Mouse (Mus musculus) forebrain, postnatal 0 days (tissue): Measurements from ENCODE around the gene Dirc2. TPM values are rescaled to one million over a fixed set of nuclear protein-coding genes. Genes with fewer than 3 reads are reported as not detected.

Experiments used
- ATAC-seq: fragments of 200-750 bp; cut with Nextera tagmentation; 2 replicates; pipeline ENCODE4 v1.8.0; 2017; ENCODE audit warnings: mild to moderate bottlenecking, moderate library complexity
- DNase-seq: peaks from one replicate; pipeline ENCODE4 v3.0.0-alpha.2; 2015
- H3K27ac ChIP-seq: fragments of 300-500 bp; sonication (generic); 2 replicates; pipeline ENCODE4 v1.5.1; 2014; ENCODE audit warnings: low read depth, mild to moderate bottlenecking, antibody characterized with exemption, low read length, moderate library complexity, mixed read lengths
- H3K27me3 ChIP-seq: fragments of 300-500 bp; sonication (generic); 2 replicates; pipeline ENCODE4 v1.6.1; 2014; ENCODE audit warnings: mild to moderate bottlenecking, low read length, mixed read lengths; ENCODE audit not compliant: insufficient read depth
- H3K36me3 ChIP-seq: fragments of 300-500 bp; sonication (generic); 2 replicates; pipeline ENCODE4 v1.6.1; 2014; ENCODE audit warnings: mild to moderate bottlenecking, moderate library complexity; ENCODE audit not compliant: insufficient read depth
- H3K4me1 ChIP-seq: fragments of 300-500 bp; sonication (generic); 2 replicates; pipeline ENCODE4 v1.6.1; 2014; ENCODE audit warnings: antibody characterized with exemption; ENCODE audit not compliant: insufficient read depth
- H3K4me2 ChIP-seq: fragments of 300-500 bp; sonication (generic); 2 replicates; pipeline ENCODE4 v1.6.1; 2014; ENCODE audit warnings: low read depth, mild to moderate bottlenecking, moderate library complexity
- H3K4me3 ChIP-seq: fragments of 300-500 bp; sonication (generic); 2 replicates; pipeline ENCODE4 v1.5.1; 2014; ENCODE audit warnings: low read depth, low read length, mixed read lengths
- H3K9ac ChIP-seq: fragments of 300-500 bp; sonication (generic); 2 replicates; pipeline ENCODE4 v1.6.1; 2014; ENCODE audit warnings: mild to moderate bottlenecking
- H3K9me3 ChIP-seq: fragments of 300-500 bp; sonication (generic); 2 replicates; pipeline ENCODE4 v1.6.1; 2016; ENCODE audit warnings: low read length
- CTCF ChIP-seq: sonication (generic); IDR thresholded peaks from 2 replicates; pipeline ENCODE4 v1.5.1; 2016; ENCODE audit warnings: antibody characterized with exemption, control low read depth, low read depth
- WGBS: fragments of 180-500 bp; shearing (Covaris S2); extraction: QIAGEN DNeasy Blood & Tissue Kit; methylation state at CpG from one replicate; pipeline ENCODE4 v1.1.7; 2014; 5-methylcytosine and 5-hydroxymethylcytosine counted together
- polyA plus RNA-seq: library from polyadenylated mRNA; unstranded; fragments of >200 nt; fragmentation: Nextera tagmentation; extraction: Ambion mirVana; gene quantifications from 2 replicates; pipeline ENCODE4 v1.2.1, GENCODE M21; 2015
- total RNA-seq: library from RNA; depleted of rRNA; stranded (reverse); fragments of >200 nt; gene quantifications from 2 replicates; pipeline ENCODE4 v1.2.3, GENCODE M21; 2014

Dirc2 gene
- total and polyA plus RNA-seq, 2 experiments from 2014 or later = 50.1 to 80.9 TPM

DNA sequence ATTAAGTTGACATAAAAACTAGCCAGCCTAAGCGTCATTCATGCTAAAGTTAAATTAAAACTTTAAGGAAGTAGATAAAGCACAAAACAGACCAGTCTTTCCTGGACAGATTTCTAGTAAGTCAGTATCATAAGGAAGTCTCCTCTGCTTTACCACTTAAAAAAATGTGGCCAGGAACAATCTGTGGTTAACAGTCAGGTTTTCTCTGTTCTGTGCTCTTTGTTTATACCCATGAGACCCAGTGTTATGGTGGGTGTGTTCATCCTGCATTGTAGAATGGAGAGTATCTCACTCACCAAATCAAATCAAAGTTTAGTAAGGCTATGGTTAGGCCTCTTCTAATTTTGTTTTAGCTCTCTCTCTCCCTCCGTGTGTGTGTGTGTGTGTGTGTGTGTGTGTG is 3.7 kb downstream of the Dirc2 start:
- Histone ChIP-seq H3K27me3 (no peaks in the 10 kb centered on the region), H3K4me3 (no peak overlapping the region), H3K9ac (no peak overlapping the region), H3K36me3 (no peaks in the 10 kb centered on the region), H3K4me1 (peaks cover 10% of the 10 kb centered on the region; the same call in 1 of the 2 replicates), H3K4me2 (no peak overlapping the region), H3K27ac (no peak overlapping the region), H3K9me3 (no peaks in the 10 kb centered on the region)
- no peak for TF ChIP-seq CTCF
- ATAC-seq (no peak), DNase-seq (no peak)
- WGBS = 83% methylated on average over 2 of the region's 2 CpGs

DNA sequence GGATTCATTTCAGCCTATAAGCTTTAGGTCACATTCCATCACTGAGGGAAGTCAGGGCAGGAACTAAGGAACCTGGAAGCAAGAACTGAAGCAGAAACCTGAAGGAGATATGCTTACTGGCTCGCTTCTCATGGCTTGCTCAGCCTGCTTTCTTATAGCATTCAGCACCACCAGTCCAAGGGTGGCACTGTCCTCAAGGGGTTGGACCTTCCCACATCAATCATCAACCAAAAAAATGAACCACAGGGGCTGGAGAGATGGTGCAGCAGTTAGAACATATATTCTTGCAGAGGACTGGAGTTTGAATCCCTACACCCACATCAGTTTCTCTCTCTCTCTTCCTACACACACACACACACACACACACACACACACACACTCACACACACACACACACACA is 4.2 kb downstream of the Dirc2 start:
- ATAC-seq (no peak), DNase-seq (no peak)
- TF ChIP-seq CTCF = no peak
- H3K9me3 ChIP-seq = no peaks in the 10 kb centered on the region
- peaks cover 10% of the 10 kb centered on the region; the same call in 1 of the 2 replicates for H3K4me1 ChIP-seq
- H3K4me2 ChIP-seq = no peak overlapping the region
- WGBS = 82% methylated on average over 1 of the region's 1 CpGs
- no peaks in the 10 kb centered on the region for H3K36me3 ChIP-seq
- no peak overlapping the region for H3K9ac ChIP-seq
- no peak overlapping the region for H3K27ac ChIP-seq
- H3K4me3 ChIP-seq = no peak overlapping the region
- no peaks in the 10 kb centered on the region for H3K27me3 ChIP-seq

DNA sequence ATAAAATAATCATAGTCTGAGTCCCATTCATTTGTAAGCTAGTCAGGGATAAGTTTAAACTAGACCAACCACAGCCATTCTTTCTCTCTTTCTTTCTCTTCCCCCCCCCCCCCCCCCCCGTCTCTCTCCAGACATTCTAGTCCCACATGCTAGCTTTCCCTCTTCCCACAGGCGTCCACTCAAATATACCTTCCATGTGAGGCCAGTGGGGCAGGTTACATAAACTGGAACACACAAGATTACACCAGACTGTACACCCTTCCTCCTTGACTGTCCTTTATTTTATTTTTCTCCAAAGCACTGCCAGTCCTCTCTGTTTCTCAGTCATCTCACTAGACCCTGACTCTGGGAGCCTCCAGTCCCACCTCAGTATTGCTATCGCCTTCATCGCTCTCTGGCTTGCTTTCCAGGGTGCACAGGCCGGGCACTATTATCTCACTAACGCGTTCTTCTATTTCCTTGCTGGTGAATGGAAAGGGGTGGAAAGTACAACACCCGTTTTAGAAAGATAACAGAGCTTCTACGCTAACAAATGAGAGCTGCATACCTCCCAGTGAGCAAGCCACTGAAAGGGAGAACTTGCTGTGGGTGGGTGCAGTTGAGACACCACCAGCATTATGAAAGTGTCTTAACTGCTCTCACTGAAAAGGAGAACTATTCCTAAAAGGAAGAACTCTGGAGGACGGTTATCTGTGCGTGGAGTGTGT is 5.4 kb downstream of the Dirc2 start:
- WGBS = 80% methylated on average over 11 of the region's 11 CpGs
- ATAC-seq (no peak), DNase-seq (no peak)
- Histone ChIP-seq H3K4me3 (no peak overlapping the region), H3K27ac (no peak overlapping the region), H3K9me3 (no peaks in the 10 kb centered on the region), H3K27me3 (no peaks in the 10 kb centered on the region), H3K36me3 (no peaks in the 10 kb centered on the region), H3K4me2 (no peak overlapping the region), H3K9ac (no peak overlapping the region), H3K4me1 (peaks cover 10% of the 10 kb centered on the region; the same call in 1 of the 2 replicates)
- no peak for TF ChIP-seq CTCF

DNA sequence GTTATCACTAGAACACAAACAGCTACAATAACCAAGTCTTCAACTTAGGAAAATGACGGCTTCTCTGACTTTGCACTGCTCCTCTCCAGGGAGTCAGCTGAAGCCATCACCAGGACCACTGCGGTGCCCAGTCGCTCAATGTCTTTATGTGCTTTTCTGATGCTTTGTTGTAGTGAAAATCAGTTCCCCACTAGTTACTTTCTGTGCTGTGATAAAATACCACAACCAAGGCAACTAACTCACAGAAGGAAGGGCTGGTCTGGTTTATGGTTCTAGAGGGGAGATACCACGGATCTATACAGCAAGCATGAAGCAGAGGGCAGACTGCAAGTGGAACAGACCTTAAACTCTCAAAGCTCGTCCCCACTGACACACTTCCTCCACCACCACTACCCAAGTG is 9.8 kb downstream of the Dirc2 start:
- DNase-seq = no peak
- H3K36me3 ChIP-seq = no peaks in the 10 kb centered on the region
- H3K4me2 ChIP-seq = no peak overlapping the region
- ATAC-seq = no peak
- H3K27me3 ChIP-seq = no peaks in the 10 kb centered on the region
- H3K9me3 ChIP-seq = no peaks in the 10 kb centered on the region
- H3K9ac ChIP-seq = no peak overlapping the region
- WGBS = 90% methylated on average over 5 of the region's 5 CpGs
- H3K4me3 ChIP-seq = no peak overlapping the region
- no peak for TF ChIP-seq CTCF
- H3K4me1 ChIP-seq = no peaks in the 10 kb centered on the region
- H3K27ac ChIP-seq = no peak overlapping the region

DNA sequence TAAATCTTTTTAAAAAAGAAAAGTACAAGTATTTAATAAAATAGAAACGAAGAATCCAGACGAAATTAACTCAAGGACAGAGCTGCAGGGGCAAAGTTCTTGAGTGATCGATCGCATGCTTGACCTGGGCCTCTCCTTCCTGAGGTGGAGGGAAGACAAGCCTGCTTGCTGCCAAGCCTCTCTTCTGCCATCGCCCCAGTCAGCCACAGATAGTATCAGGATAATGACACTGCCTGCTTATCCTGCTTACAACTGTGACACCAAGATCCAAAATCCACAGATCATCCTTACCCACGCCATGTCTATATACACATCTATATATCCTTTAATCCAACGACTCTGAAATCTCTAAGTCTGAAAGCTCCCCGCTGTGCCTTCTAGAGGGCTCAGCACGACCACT is 12.5 kb downstream of the Dirc2 start:
- DNase-seq (no peak), ATAC-seq (no peak)
- Histone ChIP-seq H3K4me1 (no peaks in the 10 kb centered on the region), H3K27me3 (no peaks in the 10 kb centered on the region), H3K4me3 (no peak overlapping the region), H3K36me3 (no peaks in the 10 kb centered on the region), H3K9ac (no peak overlapping the region), H3K9me3 (no peaks in the 10 kb centered on the region), H3K27ac (no peak overlapping the region), H3K4me2 (no peak overlapping the region)
- WGBS = 92% methylated on average over 9 of the region's 9 CpGs
- TF ChIP-seq CTCF = no peak

DNA sequence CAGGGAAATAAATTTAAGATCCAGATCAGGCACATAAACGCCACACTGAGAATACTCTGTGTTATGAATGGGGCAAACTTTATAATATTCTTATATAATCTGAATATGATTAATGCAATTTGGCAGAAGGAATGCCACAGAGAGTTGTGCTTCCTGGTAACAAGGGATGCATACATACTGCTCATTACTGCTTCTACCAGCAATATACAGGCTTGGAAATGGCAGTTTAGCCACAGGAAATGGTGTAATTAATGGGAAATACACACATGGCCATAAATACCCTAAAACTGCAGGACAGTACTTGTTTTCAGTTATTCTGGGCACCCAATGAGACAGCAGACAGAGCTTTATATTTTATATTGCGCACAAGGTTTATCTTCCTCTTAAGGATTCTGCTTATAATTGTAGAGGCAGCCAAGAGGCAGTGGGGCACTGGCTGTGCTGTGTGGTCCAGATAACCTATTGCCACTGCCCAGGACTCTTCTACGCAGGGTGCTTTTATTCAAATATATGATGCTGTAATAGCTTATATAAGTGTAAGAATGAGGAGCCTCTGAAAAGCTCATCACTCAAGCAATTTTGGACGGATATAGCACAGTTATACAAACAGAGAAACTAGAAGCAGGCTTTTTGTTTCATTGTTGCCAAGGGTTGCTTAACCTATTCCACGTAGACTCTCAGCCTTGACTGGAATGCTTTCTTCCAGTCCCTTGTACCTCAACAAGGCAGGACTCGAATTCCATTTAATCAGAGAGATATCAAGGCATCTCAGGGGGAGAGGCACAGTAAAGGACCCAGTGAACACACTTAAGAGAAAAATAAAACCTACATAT is 13.4 kb downstream of the Dirc2 start:
- WGBS = 73% methylated on average over 6 of the region's 6 CpGs
- Histone ChIP-seq H3K9me3 (no peaks in the 10 kb centered on the region), H3K36me3 (no peaks in the 10 kb centered on the region), H3K4me3 (no peak overlapping the region), H3K4me1 (no peaks in the 10 kb centered on the region), H3K27me3 (no peaks in the 10 kb centered on the region), H3K9ac (no peak overlapping the region), H3K27ac (no peak overlapping the region), H3K4me2 (no peak overlapping the region)
- no peak for ATAC-seq
- DNase-seq = no peak
- TF ChIP-seq CTCF = no peak

DNA sequence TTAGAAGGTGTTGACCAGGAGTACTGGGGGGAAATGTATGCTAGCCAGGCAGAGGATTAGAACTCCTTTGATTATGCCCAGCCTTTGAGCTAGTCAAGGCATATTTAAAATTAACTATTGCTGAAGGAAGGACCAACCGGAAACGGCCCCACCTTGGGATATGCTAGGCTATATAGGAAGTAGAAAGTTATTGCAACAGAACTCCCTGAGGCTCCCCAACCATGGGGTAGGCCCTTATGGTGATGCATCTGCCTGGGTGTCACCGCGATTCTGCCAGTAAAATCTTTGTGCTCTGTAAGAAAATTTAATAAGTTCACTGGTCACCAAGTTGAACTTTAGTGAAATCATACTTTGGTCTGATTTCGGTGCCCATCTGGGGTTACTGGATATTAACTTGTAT is 15.2 kb downstream of the Dirc2 start:
- H3K36me3 ChIP-seq = no peaks in the 10 kb centered on the region; the same call in 1 of the 2 replicates
- H3K4me1 ChIP-seq = peaks cover 1% of the 10 kb centered on the region; the same call in 1 of the 2 replicates
- no peak overlapping the region for H3K27ac ChIP-seq
- no peak overlapping the region for H3K4me2 ChIP-seq
- H3K9me3 ChIP-seq = no peaks in the 10 kb centered on the region
- no peak for ATAC-seq
- TF ChIP-seq CTCF = no peak
- 93% methylated on average over 5 of the region's 5 CpGs for WGBS
- H3K9ac ChIP-seq = no peak overlapping the region
- H3K27me3 ChIP-seq = no peaks in the 10 kb centered on the region
- no peak for DNase-seq
- H3K4me3 ChIP-seq = no peak overlapping the region
